Mouse (Mus musculus) adrenal gland, adult (tissue): ENCODE data around the gene Dip2b.

Source experiments
- DNase-seq, 2 experiments: peaks; one replicate each; pipeline ENCODE4 v3.0.0; 2022 to 2023; ENCODE audit warnings: low spot score in 1 of 2; ENCODE audit not compliant: inconsistent age in 2 of 2

Dip2b gene

GRCm38 (mm10) chr15:100202431-100203015 is 164.1 kb downstream of the Dip2b start:
- DNase-seq: no peak

GRCm38 (mm10) chr15:100204574-100204973 is 166.1 kb downstream of the Dip2b start:
- DNase-seq: peak in 1 of 2 experiments; percentile 40

- no peak for DNase-seq
These were observed 171.5 kb downstream of the Dip2b start for GRCm38 (mm10) chr15:100210013-100210412.

GRCm38 (mm10) chr15:100213339-100213738 is 174.9 kb downstream of the Dip2b start:
- DNase-seq: no peak

GRCm38 (mm10) chr15:100215092-100215491 is 176.6 kb downstream of the Dip2b start:
- DNase-seq: no peak

- no peak for DNase-seq
These were observed 177.7 kb downstream of the Dip2b start for GRCm38 (mm10) chr15:100216173-100216572.

- no peak for DNase-seq
These were observed 179.6 kb downstream of the Dip2b start for GRCm38 (mm10) chr15:100218018-100218417.

- DNase-seq: no peak
These were observed 180.9 kb downstream of the Dip2b start for GRCm38 (mm10) chr15:100219396-100219795.

GRCm38 (mm10) chr15:100220916-100221315 is 182.5 kb downstream of the Dip2b start:
- DNase-seq: peak in 1 of 2 experiments; percentile 61

- DNase-seq: no peak
These were observed 186.9 kb downstream of the Dip2b start for GRCm38 (mm10) chr15:100225381-100225780.

- DNase-seq: no peak
These were observed 187.4 kb downstream of the Dip2b start for GRCm38 (mm10) chr15:100225891-100226290.

GRCm38 (mm10) chr15:100227031-100227662 is 188.7 kb downstream of the Dip2b start:
- DNase-seq: peak; percentile 72 to 97

GRCm38 (mm10) chr15:100227663-100228534 is 189.4 kb downstream of the Dip2b start, which contains the start of gene Atf1:
TSS of gene Atf1 (plus strand) at chr15:100227819.
- DNase-seq: peak; percentile 86 to 93

GRCm38 (mm10) chr15:100228535-100229336 is 190.3 kb downstream of the Dip2b start:
- peak in 1 of 2 experiments; percentile 55 for DNase-seq

GRCm38 (mm10) chr15:100230655-100231054 is 192.2 kb downstream of the Dip2b start:
- no peak for DNase-seq

GRCm38 (mm10) chr15:100231616-100232525 is 193.4 kb downstream of the Dip2b start:
- peak; percentile 54 to 78 for DNase-seq

- no peak for DNase-seq
These were observed 196.9 kb downstream of the Dip2b start for GRCm38 (mm10) chr15:100235208-100235965.

- peak in 1 of 2 experiments; percentile 57 for DNase-seq
These were observed 198.5 kb downstream of the Dip2b start for GRCm38 (mm10) chr15:100236952-100237351.

- no peak for DNase-seq
These were observed 203.3 kb downstream of the Dip2b start for GRCm38 (mm10) chr15:100241780-100242179.
